1 mouse cellular context compared by ENCODE assay signal in genomic region chr2:164815348-164815747, GRCm38 (mm10).
TF ChIP-seq lines count a peak whose summit lies in the region.

No protein-coding gene starts in this region.

TF ChIP-seq in MEL, 35 proteins besides CTCF, POLR2A, EP300 and RAD21:
- TF ChIP-seq RCOR1 (IDR thresholded peaks at IDR 0.05; ENCODE audit: low read depth, low read length): no peak
- TF ChIP-seq TCF12 (IDR thresholded peaks at IDR 0.05; ENCODE audit: low read depth, low read length): 0 out of 2 replicates have a peak, but pooled peaks have one; percentile 16
- 0 out of 2 replicates have a peak, but pooled peaks have one; percentile 10 for TF ChIP-seq BHLHE40 (IDR thresholded peaks at IDR 0.05; ENCODE audit: borderline replicate concordance, low read depth, low read length)
- TF ChIP-seq MXI1 (IDR thresholded peaks at IDR 0.05; ENCODE audit: low read depth, low read length): peak; percentile 58; the same call in 1 of the 2 replicates
- no peak for TF ChIP-seq ETS1 (IDR thresholded peaks at IDR 0.05; ENCODE audit: low read depth, low read length)
- TF ChIP-seq GABPA (IDR thresholded peaks at IDR 0.05; ENCODE audit: low read depth, low read length): no peak
- 0 out of 2 replicates have a peak, but pooled peaks have one; percentile 47 for TF ChIP-seq USF1 (IDR thresholded peaks at IDR 0.05; ENCODE audit: low read depth, low read length)
- TF ChIP-seq JUND (IDR thresholded peaks at IDR 0.05; ENCODE audit: low read depth, low read length): no peak
- peak; percentile 89 for TF ChIP-seq TBP (IDR thresholded peaks at IDR 0.05; ENCODE audit: low read depth, low read length)
- peak; percentile 32; the same call in 1 of the 2 replicates for TF ChIP-seq MAX (IDR thresholded peaks at IDR 0.05; ENCODE audit: low read length)
- TF ChIP-seq MYB (IDR thresholded peaks at IDR 0.05; ENCODE audit: low read depth, low read length): 0 out of 2 replicates have a peak, but pooled peaks have one; percentile 19
- no peak for TF ChIP-seq HCFC1 (IDR thresholded peaks at IDR 0.05; ENCODE audit: low read depth, low read length)
- 0 out of 2 replicates have a peak, but pooled peaks have one; percentile 30 for TF ChIP-seq MYC (IDR thresholded peaks at IDR 0.05; ENCODE audit: low read depth, low read length)
